Mouse (Mus musculus): ENCODE results near the gene Exoc6b. TPM values are rescaled to one million over a fixed set of nuclear protein-coding genes. Genes with fewer than 3 reads are reported as not detected.

The Exoc6b gene
- polyA plus RNA-seq, 1 experiment from 2014 or later: 5.2 TPM

DNA sequence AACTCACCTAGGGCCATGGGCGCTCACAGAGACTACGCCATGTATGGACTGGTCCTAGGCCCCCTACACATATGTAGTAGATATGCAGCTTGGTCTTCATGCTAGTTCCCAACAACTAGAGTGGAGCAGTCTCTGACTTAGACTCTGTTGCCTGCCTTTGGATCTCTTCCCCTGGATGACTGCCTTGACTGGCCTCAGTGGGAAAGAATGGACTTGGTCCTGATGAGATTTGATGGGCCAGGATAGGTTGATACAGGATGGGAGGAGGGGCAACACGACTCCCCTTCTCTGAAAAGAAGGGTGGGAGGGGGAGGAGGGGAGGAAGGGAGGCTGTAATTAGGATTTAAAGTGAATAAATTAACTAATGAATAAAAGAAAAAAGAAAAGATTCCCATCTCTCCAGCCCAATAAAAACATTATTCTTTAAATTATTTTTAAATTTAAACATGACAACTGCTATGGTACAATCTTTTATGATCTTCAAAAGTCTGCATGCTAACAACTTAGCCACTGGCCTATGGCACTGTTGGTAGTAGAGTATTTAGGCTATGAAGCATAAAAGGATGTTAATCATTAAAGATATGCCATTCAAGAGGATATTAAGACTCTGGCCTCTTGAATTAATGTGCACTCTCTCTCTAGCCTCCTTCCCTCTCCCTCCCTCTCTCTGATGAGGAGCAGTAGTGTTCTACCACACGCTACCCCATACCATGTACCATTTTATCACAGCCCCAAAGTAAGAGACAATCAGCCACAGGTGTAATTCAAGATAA is 170.1 kb downstream of the Exoc6b start:
- Histone ChIP-seq H3K4me2 (no peak overlapping the region), H3K9ac (no peak overlapping the region), H3K27ac (no peak overlapping the region), H3K36me3 (no peaks in the 10 kb centered on the region), H3K4me1 (no peaks in the 10 kb centered on the region), H3K4me3 (no peak overlapping the region), H3K9me3 (replicated peaks) (no peaks in the 10 kb centered on the region), H3K27me3 (replicated peaks) (no peaks in the 10 kb centered on the region)
- no peak for ATAC-seq
- WGBS (ENCODE audit: insufficient replicate concordance): 61% methylated on average over 4 of the region's 4 CpGs

GRCm38 (mm10) chr6:84893773-84894095 is 175.6 kb downstream of the Exoc6b start:
- Histone ChIP-seq H3K36me3 (no peaks in the 10 kb centered on the region), H3K9ac (no peak overlapping the region), H3K27me3 (replicated peaks) (no peaks in the 10 kb centered on the region), H3K4me1 (0 out of 2 replicates have a peak, but pooled peaks cover 6% of the 10 kb centered on the region), H3K9me3 (replicated peaks) (no peaks in the 10 kb centered on the region), H3K27ac (no peak overlapping the region), H3K4me2 (no peak overlapping the region), H3K4me3 (no peak overlapping the region)
- ATAC-seq: no peak

DNA sequence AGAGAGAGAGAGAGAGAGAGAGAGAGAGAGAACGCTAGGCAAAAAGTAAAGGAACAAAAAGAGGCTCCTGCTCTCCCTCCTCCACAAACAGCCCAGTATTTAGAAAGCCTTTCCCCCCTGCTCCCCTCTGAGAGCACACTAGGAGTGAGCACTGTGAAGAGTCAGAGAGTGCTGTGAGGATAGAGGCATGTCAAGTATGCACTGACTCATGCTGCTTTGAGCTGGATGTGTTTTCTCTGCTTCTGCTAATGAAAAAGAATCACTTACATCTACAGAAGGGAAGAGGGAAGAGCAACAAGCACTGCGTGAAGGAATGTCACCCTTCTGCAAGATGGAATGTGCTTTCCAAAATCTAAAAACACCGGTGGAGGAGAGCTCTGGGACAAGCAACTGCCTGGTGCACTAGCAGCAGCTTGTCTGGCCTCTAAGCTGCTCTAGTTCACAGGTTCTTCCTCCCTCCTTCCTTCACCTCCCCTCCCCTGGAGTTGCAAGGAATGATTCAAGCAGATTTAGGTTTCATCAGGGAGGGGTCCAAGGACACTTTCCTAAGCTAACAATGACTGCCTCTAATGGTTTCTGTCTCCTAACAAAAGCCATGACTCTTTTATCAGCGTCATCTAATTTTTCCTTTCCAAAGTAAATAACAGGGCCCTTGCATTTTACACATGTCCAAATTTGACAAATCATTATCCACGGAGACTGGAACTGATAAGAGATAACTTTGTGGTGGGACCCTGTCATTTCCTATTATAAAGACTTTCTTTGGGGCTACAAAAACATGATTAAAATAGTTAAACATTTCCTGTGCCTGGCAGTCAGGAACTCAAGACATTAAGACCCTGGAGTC is 176.2 kb downstream of the Exoc6b start:
- Histone ChIP-seq H3K36me3 (no peaks in the 10 kb centered on the region), H3K4me3 (no peak overlapping the region), H3K27me3 (replicated peaks) (no peaks in the 10 kb centered on the region), H3K4me1 (peaks cover 9% of the 10 kb centered on the region), H3K9ac (no peak overlapping the region), H3K4me2 (no peak overlapping the region), H3K9me3 (replicated peaks) (no peaks in the 10 kb centered on the region), H3K27ac (no peak overlapping the region)
- WGBS (ENCODE audit: insufficient replicate concordance): 23% methylated on average over 5 of the region's 5 CpGs
- no peak for ATAC-seq

DNA sequence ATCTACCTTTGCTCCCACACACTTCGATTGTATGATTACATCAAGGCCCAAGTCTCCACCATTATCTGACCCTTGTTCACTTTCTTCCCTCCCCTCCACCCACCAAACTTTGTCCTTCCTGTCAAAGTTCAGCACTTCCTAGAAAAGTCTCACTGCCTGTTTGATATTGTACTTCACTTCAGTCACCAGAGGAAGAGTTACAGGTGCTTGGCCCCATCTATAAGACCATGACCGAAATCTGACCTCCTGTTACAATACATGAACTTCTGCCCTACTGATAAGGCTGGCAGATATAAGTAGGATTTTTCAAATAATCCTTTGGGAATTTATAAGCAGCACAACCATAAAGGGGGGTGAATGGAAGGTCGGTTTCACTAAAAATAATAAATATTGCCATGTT is 182.8 kb downstream of the Exoc6b start:
- Histone ChIP-seq H3K9me3 (replicated peaks) (no peaks in the 10 kb centered on the region), H3K27ac (no peak overlapping the region), H3K4me1 (peaks cover 61% of the 10 kb centered on the region), H3K4me2 (no peak overlapping the region), H3K4me3 (no peak overlapping the region), H3K36me3 (no peaks in the 10 kb centered on the region), H3K27me3 (replicated peaks) (no peaks in the 10 kb centered on the region), H3K9ac (no peak overlapping the region)
- 43% methylated on average over 3 of the region's 3 CpGs for WGBS (ENCODE audit: insufficient replicate concordance)
- no peak for ATAC-seq

DNA sequence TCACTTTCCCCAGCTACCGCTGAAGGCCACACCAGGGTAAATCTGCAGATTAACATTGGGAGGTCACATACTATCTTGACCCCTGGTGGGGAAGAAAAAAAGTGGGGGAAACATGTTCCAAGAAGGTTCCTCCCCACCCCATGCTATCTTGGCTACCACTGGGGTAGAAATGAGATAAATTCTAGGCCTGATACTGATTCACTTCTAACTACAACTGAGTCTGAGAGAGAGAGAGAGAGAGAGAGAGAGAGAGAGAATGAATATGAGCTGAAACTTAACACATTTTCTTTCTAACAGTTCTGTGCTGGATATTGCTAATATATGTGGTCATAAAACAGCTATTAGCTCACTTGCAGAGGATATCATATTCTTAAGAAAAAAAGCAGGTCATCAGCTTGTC is 184.2 kb downstream of the Exoc6b start:
- Histone ChIP-seq H3K4me1 (peaks cover 61% of the 10 kb centered on the region), H3K4me3 (no peak overlapping the region), H3K4me2 (0 out of 2 replicates have a peak overlapping the region, but pooled peaks have one; percentile 12), H3K36me3 (no peaks in the 10 kb centered on the region), H3K27ac (0 out of 2 replicates have a peak overlapping the region, but pooled peaks have one; percentile 58), H3K9ac (no peak overlapping the region), H3K27me3 (replicated peaks) (no peaks in the 10 kb centered on the region), H3K9me3 (replicated peaks) (no peaks in the 10 kb centered on the region)
- 13% methylated on average over 1 of the region's 1 CpGs for WGBS (ENCODE audit: insufficient replicate concordance)
- ATAC-seq: peak; percentile 16; the same call in 1 of the 2 replicates

DNA sequence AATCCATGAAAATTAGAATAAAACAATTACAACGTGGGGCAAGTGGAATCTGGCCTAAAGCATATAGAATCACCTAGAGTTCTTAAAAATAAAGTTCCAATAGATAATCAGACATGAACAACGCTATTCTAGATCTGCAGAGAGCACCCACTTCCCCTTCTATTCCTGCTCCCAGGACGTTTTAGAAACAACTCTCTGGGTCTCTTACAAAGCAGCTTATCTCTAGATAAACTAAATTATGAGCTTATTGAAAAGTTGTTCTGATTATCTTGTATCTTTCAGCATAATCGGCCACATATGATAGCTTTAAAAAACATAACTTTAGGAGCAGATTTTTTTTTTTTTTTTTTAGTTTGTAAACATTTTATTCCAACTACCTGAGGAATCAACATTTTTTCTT is 185.6 kb downstream of the Exoc6b start:
- no peak for ATAC-seq
- 10% methylated on average over 4 of the region's 4 CpGs for WGBS (ENCODE audit: insufficient replicate concordance)
- H3K4me2 ChIP-seq: peak overlapping the region; percentile 59
- no peaks in the 10 kb centered on the region for H3K27me3 ChIP-seq (replicated peaks)
- H3K27ac ChIP-seq: peak overlapping the region; percentile 67; the same call in 1 of the 2 replicates
- H3K4me3 ChIP-seq: no peak overlapping the region
- H3K9ac ChIP-seq: no peak overlapping the region
- peaks cover 61% of the 10 kb centered on the region for H3K4me1 ChIP-seq
- H3K36me3 ChIP-seq: no peaks in the 10 kb centered on the region
- H3K9me3 ChIP-seq (replicated peaks): no peaks in the 10 kb centered on the region

- Histone ChIP-seq H3K4me1 (peaks cover 56% of the 10 kb centered on the region), H3K9ac (no peak overlapping the region), H3K9me3 (replicated peaks) (no peaks in the 10 kb centered on the region), H3K27me3 (replicated peaks) (no peaks in the 10 kb centered on the region), H3K27ac (peak overlapping the region; percentile 67), H3K4me2 (peak overlapping the region; percentile 59), H3K4me3 (peak overlapping the region; percentile 18), H3K36me3 (no peaks in the 10 kb centered on the region)
- WGBS (ENCODE audit: insufficient replicate concordance): 9% methylated on average over 14 of the region's 14 CpGs
- ATAC-seq: peak; percentile 100
These were observed 186.4 kb downstream of the Exoc6b start for GRCm38 (mm10) chr6:84882663-84883517.

GRCm38 (mm10) chr6:84875869-84876268 is 193.4 kb downstream of the Exoc6b start:
- H3K27ac ChIP-seq: no peak overlapping the region
- no peak for ATAC-seq
- H3K27me3 ChIP-seq (replicated peaks): no peaks in the 10 kb centered on the region
- no peak overlapping the region for H3K4me3 ChIP-seq
- H3K4me2 ChIP-seq: no peak overlapping the region
- no peaks in the 10 kb centered on the region for H3K4me1 ChIP-seq
- no peaks in the 10 kb centered on the region for H3K36me3 ChIP-seq
- no peaks in the 10 kb centered on the region for H3K9me3 ChIP-seq (replicated peaks)
- H3K9ac ChIP-seq: no peak overlapping the region
- 76% methylated on average over 5 of the region's 5 CpGs for WGBS (ENCODE audit: insufficient replicate concordance)

GRCm38 (mm10) chr6:84867114-84867513 is 202.2 kb downstream of the Exoc6b start:
- no peak overlapping the region for H3K9ac ChIP-seq
- H3K9me3 ChIP-seq (replicated peaks): no peaks in the 10 kb centered on the region
- H3K36me3 ChIP-seq: no peaks in the 10 kb centered on the region
- H3K4me3 ChIP-seq: no peak overlapping the region
- H3K4me2 ChIP-seq: no peak overlapping the region
- WGBS (ENCODE audit: insufficient replicate concordance): 60% methylated on average over 4 of the region's 4 CpGs
- H3K4me1 ChIP-seq: no peaks in the 10 kb centered on the region
- no peak overlapping the region for H3K27ac ChIP-seq
- no peaks in the 10 kb centered on the region for H3K27me3 ChIP-seq (replicated peaks)
- ATAC-seq: no peak

DNA sequence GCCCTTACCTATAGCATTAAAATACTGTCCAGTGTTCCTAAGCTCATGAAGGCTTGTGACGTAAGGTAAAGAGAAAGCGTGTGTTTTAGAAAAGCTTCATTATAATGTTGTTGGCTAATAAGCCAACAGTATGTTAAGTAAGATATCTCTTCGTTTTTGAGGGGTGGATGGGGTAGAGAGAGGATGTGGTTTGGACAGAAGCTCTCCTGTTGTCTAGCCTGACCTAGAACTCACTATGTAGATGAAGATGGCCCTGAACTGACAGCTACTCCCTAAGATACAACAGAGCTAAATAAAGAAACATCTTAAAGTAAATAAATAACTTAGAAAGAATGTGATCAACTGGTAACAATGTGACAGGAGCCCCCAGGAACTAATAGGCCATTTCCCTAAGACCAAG is 204.7 kb downstream of the Exoc6b start:
- no peaks in the 10 kb centered on the region for H3K27me3 ChIP-seq (replicated peaks)
- no peaks in the 10 kb centered on the region for H3K36me3 ChIP-seq
- no peak overlapping the region for H3K9ac ChIP-seq
- WGBS (ENCODE audit: insufficient replicate concordance): 51% methylated on average over 3 of the region's 3 CpGs
- no peaks in the 10 kb centered on the region for H3K9me3 ChIP-seq (replicated peaks)
- ATAC-seq: no peak
- H3K4me2 ChIP-seq: no peak overlapping the region
- no peak overlapping the region for H3K27ac ChIP-seq
- H3K4me1 ChIP-seq: no peaks in the 10 kb centered on the region
- no peak overlapping the region for H3K4me3 ChIP-seq

DNA sequence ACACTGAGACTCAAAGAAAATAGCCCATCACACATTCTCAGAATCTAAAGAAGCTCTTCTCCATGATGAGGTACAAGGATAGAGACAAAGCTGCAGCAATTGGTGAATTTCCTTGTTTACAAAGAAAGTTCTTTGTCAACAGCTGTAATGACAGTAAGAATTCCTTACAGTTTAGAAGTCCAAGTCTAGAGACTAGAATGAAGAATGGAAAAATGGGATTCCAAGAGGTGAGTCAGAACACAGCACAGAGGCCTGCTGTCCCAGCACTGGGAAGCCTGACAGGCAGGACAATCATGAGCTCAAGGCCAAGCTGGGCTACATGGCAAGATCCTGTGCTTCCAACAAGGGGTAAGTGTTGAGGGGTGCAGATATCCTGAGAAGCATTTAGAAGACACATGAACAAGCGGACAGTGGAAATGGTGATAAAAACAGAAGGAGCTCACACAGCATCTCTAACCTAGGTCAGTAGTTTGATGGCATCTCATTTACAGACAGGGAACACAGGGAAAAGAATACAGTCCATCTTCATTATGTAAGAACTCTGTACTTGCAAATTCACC is 205.4 kb downstream of the Exoc6b start:
- no peak overlapping the region for H3K9ac ChIP-seq
- no peaks in the 10 kb centered on the region for H3K4me1 ChIP-seq
- no peaks in the 10 kb centered on the region for H3K9me3 ChIP-seq (replicated peaks)
- no peak overlapping the region for H3K4me2 ChIP-seq
- no peaks in the 10 kb centered on the region for H3K36me3 ChIP-seq
- 77% methylated on average over 1 of the region's 1 CpGs for WGBS (ENCODE audit: insufficient replicate concordance)
- H3K27me3 ChIP-seq (replicated peaks): no peaks in the 10 kb centered on the region
- H3K4me3 ChIP-seq: no peak overlapping the region
- H3K27ac ChIP-seq: no peak overlapping the region
- ATAC-seq: no peak
